Mouse (Mus musculus): ENCODE measurements around the gene Pigo. TPM values are rescaled to one million over a fixed set of nuclear protein-coding genes. Genes with fewer than 3 reads are reported as not detected.

Gene Pigo
- polyA plus RNA-seq, 1 experiment from 2014 or later = 9.5 TPM

DNA sequence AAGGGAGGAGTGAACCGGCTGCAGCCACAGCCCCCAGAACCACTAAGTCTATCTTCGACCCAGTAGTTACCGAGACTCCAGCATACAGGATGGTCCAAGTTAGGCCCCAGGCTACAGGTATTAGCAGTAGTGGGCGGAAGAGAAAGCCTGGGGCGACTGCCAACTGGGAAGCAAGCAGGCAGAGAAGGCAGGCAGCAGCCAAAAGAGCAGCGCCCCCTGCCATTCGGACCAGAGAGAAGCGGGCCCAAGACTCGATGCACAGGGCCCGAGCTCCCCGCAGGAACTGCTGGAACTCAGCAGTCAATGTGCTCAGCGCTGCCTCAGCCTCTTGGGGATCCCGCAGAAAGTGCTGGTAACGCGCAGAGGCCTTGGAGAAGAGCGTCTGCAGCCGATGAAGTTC, 4.3 kb downstream of the Pigo start:
- Histone ChIP-seq H3K9ac (replicated peaks; ENCODE audit: low read depth) (no peak overlapping the region), H3K27ac (ENCODE audit: low read length) (no peak overlapping the region), H3K36me3 (ENCODE audit: insufficient read depth, low read length) (peaks cover 10% of the 10 kb centered on the region), H3K4me1 (ENCODE audit: insufficient read depth, low read depth, low read length) (peaks cover 7% of the 10 kb centered on the region; the same call in 1 of the 2 replicates), H3K4me3 (ENCODE audit: low read depth, low read length) (no peak overlapping the region), H3K4me2 (replicated peaks; ENCODE audit: low read depth, low read length) (no peak overlapping the region), H3K9me3 (ENCODE audit: low read length) (no peaks in the 10 kb centered on the region), H3K27me3 (replicated peaks; ENCODE audit: insufficient read depth, low read length) (no peaks in the 10 kb centered on the region)
- no peak for DNase-seq (ENCODE audit: low spot score)
- ATAC-seq = no peak
- WGBS = 74% methylated on average over 17 of the region's 17 CpGs
- TF ChIP-seq EP300 (IDR thresholded peaks at IDR 0.05) = no peak
- no peak for TF ChIP-seq CTCF (IDR thresholded peaks at IDR 0.05)

DNA sequence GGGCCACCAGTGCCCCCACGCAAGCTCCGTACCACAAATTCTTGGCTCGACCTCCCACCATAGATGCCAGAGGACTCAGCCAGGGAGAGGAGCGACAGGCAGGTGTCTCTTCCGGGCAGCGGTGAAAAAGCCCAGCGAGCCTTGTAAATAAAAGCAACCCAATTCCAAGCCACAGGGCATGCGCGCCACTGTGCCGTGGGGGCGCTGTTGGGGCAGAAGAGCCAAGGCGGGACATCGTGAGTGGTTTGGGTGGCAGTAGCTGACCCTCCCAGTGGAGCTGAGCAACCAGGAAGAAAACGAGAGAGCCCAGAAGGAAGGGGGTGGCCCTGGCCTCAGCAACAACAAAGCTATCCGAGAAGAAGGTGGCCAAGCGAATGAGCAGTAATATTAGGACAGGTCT, 4.7 kb downstream of the Pigo start:
- H3K36me3 ChIP-seq (ENCODE audit: insufficient read depth, low read length) = peaks cover 10% of the 10 kb centered on the region
- H3K27me3 ChIP-seq (replicated peaks; ENCODE audit: insufficient read depth, low read length) = no peaks in the 10 kb centered on the region
- no peaks in the 10 kb centered on the region for H3K9me3 ChIP-seq (ENCODE audit: low read length)
- H3K4me3 ChIP-seq (ENCODE audit: low read depth, low read length) = no peak overlapping the region
- H3K4me2 ChIP-seq (replicated peaks; ENCODE audit: low read depth, low read length) = no peak overlapping the region
- DNase-seq (ENCODE audit: low spot score) = no peak
- no peak for ATAC-seq
- TF ChIP-seq EP300 (IDR thresholded peaks at IDR 0.05) (no peak), CTCF (IDR thresholded peaks at IDR 0.05) (no peak)
- H3K4me1 ChIP-seq (ENCODE audit: insufficient read depth, low read depth, low read length) = peaks cover 7% of the 10 kb centered on the region; the same call in 1 of the 2 replicates
- H3K27ac ChIP-seq (ENCODE audit: low read length) = no peak overlapping the region
- no peak overlapping the region for H3K9ac ChIP-seq (replicated peaks; ENCODE audit: low read depth)
- WGBS = 88% methylated on average over 16 of the region's 16 CpGs

DNA sequence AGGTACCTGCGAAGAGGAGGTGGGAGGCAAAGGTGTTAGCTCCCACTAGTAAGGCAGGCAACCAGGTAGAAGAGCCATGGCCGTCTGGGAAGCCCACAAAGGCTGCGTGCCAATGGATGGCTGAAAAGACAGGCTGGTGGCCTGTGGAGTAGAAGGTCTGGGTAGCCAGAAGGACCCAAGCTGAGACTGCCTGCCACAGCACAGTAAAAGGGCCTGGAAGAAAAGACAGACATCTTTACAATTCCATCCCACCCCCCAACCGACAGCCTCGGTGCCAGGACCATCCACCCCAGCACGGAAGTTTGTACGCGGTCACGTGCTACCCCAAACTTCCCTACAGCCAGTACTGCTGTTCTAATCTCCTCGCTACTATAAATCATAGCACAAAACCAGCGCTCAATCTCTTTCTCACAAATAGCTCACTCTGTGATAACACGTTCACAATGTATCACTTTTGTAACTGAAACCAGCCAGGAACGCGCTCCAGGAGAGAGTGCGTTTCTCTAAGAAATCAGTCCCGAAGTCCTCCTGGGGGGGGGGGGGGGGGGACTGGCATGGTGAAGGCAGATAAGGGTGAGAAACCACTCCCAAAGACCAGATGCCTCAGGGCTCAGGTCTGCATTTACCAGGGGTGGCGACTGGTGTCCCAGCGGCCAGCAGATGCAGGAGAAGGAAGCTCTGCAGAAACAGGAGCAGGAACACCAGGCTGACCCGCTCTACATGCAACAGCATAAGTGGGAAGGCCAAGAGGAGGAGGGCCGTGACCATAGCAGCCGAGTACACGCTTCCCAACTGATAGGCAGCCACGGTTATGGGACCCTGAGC, 5.8 kb downstream of the Pigo start:
- H3K27ac ChIP-seq (ENCODE audit: low read length) = no peak overlapping the region
- H3K4me3 ChIP-seq (ENCODE audit: low read depth, low read length) = no peak overlapping the region
- H3K36me3 ChIP-seq (ENCODE audit: insufficient read depth, low read length) = peaks cover 10% of the 10 kb centered on the region
- H3K9ac ChIP-seq (replicated peaks; ENCODE audit: low read depth) = no peak overlapping the region
- ATAC-seq (no peak), DNase-seq (ENCODE audit: low spot score) (no peak)
- H3K4me1 ChIP-seq (ENCODE audit: insufficient read depth, low read depth, low read length) = peaks cover 3% of the 10 kb centered on the region; the same call in 1 of the 2 replicates
- no peak overlapping the region for H3K4me2 ChIP-seq (replicated peaks; ENCODE audit: low read depth, low read length)
- H3K9me3 ChIP-seq (ENCODE audit: low read length) = no peaks in the 10 kb centered on the region
- WGBS = 92% methylated on average over 23 of the region's 23 CpGs
- H3K27me3 ChIP-seq (replicated peaks; ENCODE audit: insufficient read depth, low read length) = no peaks in the 10 kb centered on the region
- TF ChIP-seq EP300 (IDR thresholded peaks at IDR 0.05) (no peak), CTCF (IDR thresholded peaks at IDR 0.05) (no peak)

DNA sequence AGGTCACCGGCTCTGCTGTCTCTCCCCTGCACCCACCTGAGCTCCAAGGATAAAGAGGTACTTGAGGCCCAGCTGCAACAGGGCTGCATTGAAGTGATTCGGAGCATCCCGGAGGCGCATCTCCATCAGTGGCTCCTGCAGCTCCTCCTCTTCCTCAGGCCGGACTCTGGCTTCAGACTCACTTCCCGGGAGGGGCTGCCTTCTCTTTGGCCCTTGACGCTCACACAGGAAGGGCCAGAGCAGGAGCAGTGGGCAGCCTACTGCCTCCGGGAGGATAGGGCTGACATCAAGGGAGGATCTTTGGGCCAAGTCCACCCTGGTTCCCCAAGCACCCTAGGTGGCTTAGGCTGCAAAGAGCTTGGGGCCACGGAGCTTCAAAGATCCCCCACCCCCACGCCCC, 6.4 kb downstream of the Pigo start:
- Histone ChIP-seq H3K4me3 (ENCODE audit: low read depth, low read length) (no peak overlapping the region), H3K9me3 (ENCODE audit: low read length) (no peaks in the 10 kb centered on the region), H3K4me2 (replicated peaks; ENCODE audit: low read depth, low read length) (no peak overlapping the region), H3K4me1 (ENCODE audit: insufficient read depth, low read depth, low read length) (no peaks in the 10 kb centered on the region), H3K27me3 (replicated peaks; ENCODE audit: insufficient read depth, low read length) (no peaks in the 10 kb centered on the region), H3K36me3 (ENCODE audit: insufficient read depth, low read length) (peaks cover 10% of the 10 kb centered on the region), H3K9ac (replicated peaks; ENCODE audit: low read depth) (no peak overlapping the region), H3K27ac (ENCODE audit: low read length) (no peak overlapping the region)
- ATAC-seq (no peak), DNase-seq (ENCODE audit: low spot score) (no peak)
- 90% methylated on average over 10 of the region's 10 CpGs for WGBS
- TF ChIP-seq EP300 (IDR thresholded peaks at IDR 0.05) (no peak), CTCF (IDR thresholded peaks at IDR 0.05) (no peak)

DNA sequence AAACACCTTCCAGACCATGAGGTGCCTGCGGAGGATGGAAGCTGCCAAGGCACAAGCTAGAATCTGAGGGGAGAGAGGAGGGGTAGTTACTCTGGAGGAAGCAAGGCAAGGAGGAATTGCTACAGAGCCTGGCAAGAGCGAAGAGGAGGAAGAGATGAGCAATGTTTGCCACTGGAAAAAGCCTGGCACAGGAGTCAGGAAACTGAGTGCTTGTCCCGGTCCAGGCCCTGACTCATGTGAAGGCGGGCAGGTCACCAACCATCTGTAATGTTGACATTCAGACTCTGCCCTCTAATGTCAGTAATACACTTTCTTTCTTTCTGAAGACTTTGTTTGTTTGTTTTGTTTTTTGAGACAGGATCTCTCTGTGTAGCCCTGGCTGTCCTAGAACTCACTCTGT, 7.5 kb downstream of the Pigo start:
- Histone ChIP-seq H3K9me3 (ENCODE audit: low read length) (no peaks in the 10 kb centered on the region), H3K4me1 (ENCODE audit: insufficient read depth, low read depth, low read length) (no peaks in the 10 kb centered on the region), H3K4me3 (ENCODE audit: low read depth, low read length) (no peak overlapping the region), H3K27me3 (replicated peaks; ENCODE audit: insufficient read depth, low read length) (no peaks in the 10 kb centered on the region), H3K4me2 (replicated peaks; ENCODE audit: low read depth, low read length) (no peak overlapping the region), H3K9ac (replicated peaks; ENCODE audit: low read depth) (no peak overlapping the region), H3K36me3 (ENCODE audit: insufficient read depth, low read length) (peaks cover 10% of the 10 kb centered on the region), H3K27ac (ENCODE audit: low read length) (no peak overlapping the region)
- TF ChIP-seq CTCF (IDR thresholded peaks at IDR 0.05) (no peak), EP300 (IDR thresholded peaks at IDR 0.05) (no peak)
- no peak for DNase-seq (ENCODE audit: low spot score)
- ATAC-seq = no peak
- 87% methylated on average over 4 of the region's 4 CpGs for WGBS

DNA sequence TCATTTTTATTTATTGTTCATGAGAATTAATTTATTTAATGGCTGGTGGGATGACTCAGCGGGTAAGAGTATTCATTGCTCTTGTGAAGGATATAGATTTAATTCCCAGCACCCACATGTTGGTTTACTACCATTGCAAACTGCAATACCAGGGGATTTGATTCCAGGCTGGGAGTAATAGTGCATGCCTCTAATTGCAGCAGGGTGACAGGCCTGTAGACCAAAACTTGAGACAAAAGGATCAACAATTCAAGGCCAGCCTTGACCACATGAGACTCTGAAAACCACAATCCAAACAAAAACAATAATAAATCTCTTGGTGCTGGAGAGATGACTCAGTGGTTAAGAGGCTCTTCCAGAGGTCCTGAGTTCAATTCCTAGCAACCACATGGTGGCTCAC, 13.5 kb downstream of the Pigo start:
- 91% methylated on average over 1 of the region's 1 CpGs for WGBS
- no peak overlapping the region for H3K4me3 ChIP-seq (ENCODE audit: low read depth, low read length)
- ATAC-seq (no peak), DNase-seq (ENCODE audit: low spot score) (no peak)
- no peak overlapping the region for H3K9ac ChIP-seq (replicated peaks; ENCODE audit: low read depth)
- H3K27ac ChIP-seq (ENCODE audit: low read length) = no peak overlapping the region
- TF ChIP-seq EP300 (IDR thresholded peaks at IDR 0.05) = no peak
- no peaks in the 10 kb centered on the region for H3K4me1 ChIP-seq (ENCODE audit: insufficient read depth, low read depth, low read length)
- no peaks in the 10 kb centered on the region for H3K9me3 ChIP-seq (ENCODE audit: low read length)
- no peaks in the 10 kb centered on the region for H3K27me3 ChIP-seq (replicated peaks; ENCODE audit: insufficient read depth, low read length)
- no peak overlapping the region for H3K4me2 ChIP-seq (replicated peaks; ENCODE audit: low read depth, low read length)
- no peaks in the 10 kb centered on the region for H3K36me3 ChIP-seq (ENCODE audit: insufficient read depth, low read length)

All from lung, postnatal 0 days (tissue).